Mouse (Mus musculus) inflammation-experienced regulatory T-cells, adult 16 weeks (primary cell): ENCODE measurements around the gene Wasf2. TPM values are rescaled to one million over a fixed set of nuclear protein-coding genes. Genes with fewer than 3 reads are reported as not detected.

Experiments used
- polyA plus RNA-seq: library from polyadenylated mRNA; unstranded; fragments of 100-300 nt; shearing (Covaris generic); gene quantifications from one replicate; pipeline ENCODE4 v1.2.1, GENCODE M21; 2017

Wasf2 gene
- polyA plus RNA-seq: 95.9 TPM

DNA sequence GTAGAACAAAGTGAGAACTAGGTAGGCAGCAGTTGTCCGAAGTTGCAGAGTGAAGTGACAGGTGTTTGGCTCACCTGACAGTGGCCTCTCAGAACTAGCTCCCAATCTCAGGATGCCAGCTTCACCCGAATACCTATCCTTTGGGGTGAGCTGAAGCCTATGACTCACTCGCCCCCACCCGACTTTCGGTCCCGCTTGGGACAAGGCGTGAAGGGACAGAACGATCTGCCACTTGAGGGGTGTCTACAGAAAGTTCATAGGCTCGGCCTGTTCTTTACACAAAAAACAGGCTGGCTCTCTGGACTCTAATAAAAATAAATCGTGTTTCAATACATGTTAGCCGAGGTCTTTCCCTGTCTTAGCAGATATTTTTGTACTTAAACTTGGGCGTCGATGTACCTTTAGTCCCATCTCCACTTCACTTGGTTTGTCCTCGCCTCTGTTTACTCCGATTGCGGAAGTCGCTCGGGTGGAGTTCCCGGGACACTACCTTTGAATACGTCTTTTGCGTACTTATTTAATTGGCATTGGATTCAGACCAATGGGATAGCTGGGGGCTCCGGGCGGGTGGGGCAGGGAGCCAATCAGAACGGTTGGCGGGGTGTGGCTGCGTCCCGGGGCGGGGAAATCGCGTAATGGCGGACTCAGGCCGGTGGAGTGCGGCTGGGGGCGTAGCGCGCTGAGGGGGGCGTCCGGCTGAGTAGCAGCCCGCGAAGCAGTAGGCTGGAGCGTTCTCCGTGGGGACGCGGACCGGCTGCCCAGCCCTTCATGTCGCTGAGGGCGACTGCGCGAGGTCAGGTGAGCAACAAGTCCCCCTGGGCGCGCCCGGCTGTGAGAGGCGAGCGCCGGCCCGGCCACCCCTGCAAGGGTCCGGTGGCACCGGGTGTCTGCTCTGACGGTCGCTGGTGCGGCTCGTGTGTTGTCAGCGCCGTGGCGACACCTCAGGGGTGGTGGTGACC lies at the start of gene Wasf2:
Gene Wasf2, plus strand, starts transcription at position 575 of the 959 bp plus-strand sequence.

DNA sequence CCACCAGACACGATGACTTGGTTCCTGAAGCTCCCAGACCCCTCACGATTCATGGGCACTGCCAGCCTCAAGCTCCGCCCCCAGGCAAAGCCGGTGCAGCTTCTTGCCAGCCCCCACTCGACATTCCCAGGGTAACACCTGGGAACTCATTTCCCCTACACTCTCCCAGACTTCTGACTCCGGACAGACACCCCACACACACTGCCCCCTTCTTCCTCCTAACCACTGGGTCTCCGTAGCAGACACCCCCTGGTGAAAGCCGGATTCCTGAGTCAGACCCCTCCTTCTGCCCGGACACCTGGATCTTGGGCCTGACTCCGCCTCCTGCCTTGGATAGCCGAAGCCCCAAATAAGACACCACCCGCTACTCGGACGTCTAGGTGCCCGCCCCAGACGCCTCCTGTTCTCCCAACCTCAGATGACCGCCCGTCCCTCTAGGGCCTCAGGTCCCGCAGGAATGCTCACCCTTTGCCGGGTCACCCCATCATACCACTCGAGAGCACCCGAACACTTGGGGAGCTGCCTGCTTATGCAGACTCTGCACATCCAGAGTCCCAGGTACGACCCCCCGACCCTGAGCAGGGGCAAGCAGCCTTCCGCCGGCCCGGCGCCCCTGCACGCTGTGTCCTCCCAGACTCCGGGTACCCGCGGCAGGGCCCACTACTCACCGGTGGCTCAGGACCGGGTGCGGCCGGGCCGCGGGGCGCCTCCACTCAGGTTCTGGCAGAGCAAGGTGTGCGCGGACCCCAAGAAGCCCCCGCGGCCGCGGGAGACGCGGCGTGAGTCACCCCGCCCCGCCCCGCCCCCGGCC lies 81.7 kb downstream of the Wasf2 start, which contains the start of the genes Cd164l2 and Gpr3:
Gene Cd164l2, plus strand, starts transcription at position 381 of the 811 bp plus-strand sequence.
Gene Gpr3, minus strand, starts transcription at position 786 of the 811 bp plus-strand sequence.

DNA sequence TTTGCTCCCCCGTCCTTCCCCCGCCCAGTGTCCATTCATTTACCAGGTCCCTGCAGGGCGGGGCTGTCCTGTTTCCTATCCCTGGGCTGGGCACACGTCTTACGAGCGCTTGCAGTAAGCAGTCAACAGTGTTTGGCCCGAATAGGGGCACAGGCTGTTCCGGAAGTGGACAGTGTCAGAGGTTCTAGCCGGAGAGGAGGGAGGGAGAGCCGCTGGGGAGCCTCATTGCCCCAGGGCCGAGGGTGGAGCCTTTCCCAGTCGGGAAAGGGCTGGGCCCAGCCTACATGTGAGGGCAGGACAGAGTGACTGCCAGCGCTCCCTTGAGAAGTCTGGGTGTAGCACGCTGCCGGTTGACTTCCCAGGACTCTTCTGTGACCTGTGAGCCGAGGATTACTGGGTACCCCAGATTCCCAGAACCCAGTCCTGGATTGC lies 110.2 kb downstream of the Wasf2 start, which contains the start of gene Map3k6:
Gene Map3k6, plus strand, starts transcription at position 329 of the 432 bp plus-strand sequence.

Other genes starting within 250 kb of the Wasf2 start
- gene Stx12, start 246.0 kb upstream of the Wasf2 start, polyA plus RNA-seq: 44.6 TPM
- 27.1 TPM for gene Fam76a, start 207.9 kb upstream of the Wasf2 start, polyA plus RNA-seq
- 5.7 TPM for gene Fgr, start 156.4 kb upstream of the Wasf2 start, polyA plus RNA-seq
- gene Ahdc1, start 119.2 kb upstream of the Wasf2 start, polyA plus RNA-seq: 6.7 TPM
- gene Cd164l2, start 81.6 kb downstream of the Wasf2 start, polyA plus RNA-seq: not detected
- gene Gpr3, start 82.0 kb downstream of the Wasf2 start, polyA plus RNA-seq: not detected
- gene Map3k6, start 110.3 kb downstream of the Wasf2 start, polyA plus RNA-seq: not detected
- gene Sytl1, start 132.6 kb downstream of the Wasf2 start, polyA plus RNA-seq: 67.2 TPM
- gene Tmem222, start 147.3 kb downstream of the Wasf2 start, polyA plus RNA-seq: 80.6 TPM
- gene Wdtc1, start 223.0 kb downstream of the Wasf2 start, polyA plus RNA-seq: 3.8 TPM
- 34.7 TPM for gene Slc9a1, start 239.2 kb downstream of the Wasf2 start, polyA plus RNA-seq